Mouse (Mus musculus) adipocyte (in vitro differentiated cells): ENCODE results near the gene Spdef.

Experiments
- DNase-seq: peaks from one replicate; pipeline ENCODE4 v3.0.0-alpha.2; 2016; ENCODE audit warnings: low spot score

Gene Spdef

GRCm38 (mm10) chr17:27677756-27678155 is 51.0 kb downstream of the Spdef start:
- no peak for DNase-seq

DNA sequence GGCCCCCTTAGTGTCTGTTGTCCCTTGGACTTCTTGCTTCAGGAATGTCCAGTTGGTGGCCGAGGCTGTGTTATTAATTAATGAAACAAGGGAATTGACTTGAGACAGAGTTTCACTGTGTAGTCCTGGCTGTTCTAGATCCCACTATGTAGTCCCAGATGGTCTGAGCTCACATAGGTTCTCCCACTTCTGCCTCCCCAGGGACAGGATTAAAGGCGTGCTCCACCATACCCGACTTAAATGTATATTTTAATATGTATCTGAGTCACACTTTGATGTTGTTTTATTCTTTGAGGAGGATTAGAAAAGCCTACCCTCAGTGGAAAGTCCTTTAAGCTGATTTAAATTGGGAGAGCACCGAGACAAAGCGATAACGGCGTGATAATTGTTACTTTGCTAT is 52.5 kb downstream of the Spdef start:
- no peak for DNase-seq

DNA sequence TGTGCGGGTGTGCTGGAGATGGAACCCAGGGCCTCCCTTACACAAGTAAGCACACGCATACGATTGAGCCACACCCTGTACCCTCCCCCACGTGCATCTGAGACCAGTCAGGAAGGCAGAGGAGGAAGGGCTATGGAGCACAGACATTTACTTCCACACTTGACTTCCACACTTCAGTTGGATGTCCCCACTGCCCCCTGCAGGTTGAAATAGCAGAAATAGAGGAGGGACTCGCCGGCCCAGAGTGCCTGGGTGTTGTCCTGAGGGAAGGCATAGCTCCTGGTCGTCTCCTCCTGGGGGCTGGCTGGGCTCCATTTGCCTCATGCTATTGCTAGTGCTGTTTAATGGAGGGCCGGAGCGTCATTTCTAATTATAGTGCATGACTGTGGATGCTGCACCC is 53.3 kb downstream of the Spdef start:
- no peak for DNase-seq

DNA sequence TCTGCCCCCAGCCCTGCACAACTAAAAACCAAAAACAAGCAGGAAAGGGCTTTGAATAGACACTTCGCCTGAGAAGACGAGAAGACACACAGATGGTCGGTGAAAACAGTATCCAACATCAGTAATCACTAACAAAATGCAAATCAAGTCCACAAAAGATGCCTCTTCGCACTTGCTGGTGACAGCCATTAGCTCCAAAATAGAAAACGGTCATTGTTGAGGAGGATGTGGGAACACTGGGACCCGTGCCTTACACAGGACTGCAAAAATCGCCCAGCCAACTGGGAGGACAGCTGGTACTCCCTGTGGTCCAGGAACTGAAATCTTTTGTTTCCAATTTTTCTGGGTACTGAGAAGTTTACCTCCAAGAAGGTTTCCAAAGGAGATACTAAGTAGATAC is 54.8 kb downstream of the Spdef start:
- no peak for DNase-seq

DNA sequence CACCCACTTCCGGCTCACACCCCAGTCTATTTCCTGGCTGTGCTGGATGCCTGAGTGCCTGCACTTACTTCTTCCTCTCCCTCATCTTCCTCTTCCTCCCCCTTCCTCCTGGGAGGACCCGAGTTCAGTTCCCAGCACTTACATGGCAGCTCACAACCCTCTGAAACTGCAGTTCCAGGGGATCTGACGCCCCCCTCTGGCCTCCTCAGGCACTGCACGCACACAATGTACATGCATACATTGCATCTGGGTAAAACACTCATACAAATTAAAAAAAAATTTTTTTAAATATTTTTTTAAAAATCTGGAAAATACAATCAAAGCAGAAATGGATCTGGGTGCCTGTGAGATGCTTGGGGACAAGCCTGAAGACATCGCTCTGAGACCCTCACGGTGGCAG is 57.0 kb downstream of the Spdef start:
- no peak for DNase-seq
